Comparison of ENCODE assay signal across 8 mouse cellular contexts in the genomic region with DNA sequence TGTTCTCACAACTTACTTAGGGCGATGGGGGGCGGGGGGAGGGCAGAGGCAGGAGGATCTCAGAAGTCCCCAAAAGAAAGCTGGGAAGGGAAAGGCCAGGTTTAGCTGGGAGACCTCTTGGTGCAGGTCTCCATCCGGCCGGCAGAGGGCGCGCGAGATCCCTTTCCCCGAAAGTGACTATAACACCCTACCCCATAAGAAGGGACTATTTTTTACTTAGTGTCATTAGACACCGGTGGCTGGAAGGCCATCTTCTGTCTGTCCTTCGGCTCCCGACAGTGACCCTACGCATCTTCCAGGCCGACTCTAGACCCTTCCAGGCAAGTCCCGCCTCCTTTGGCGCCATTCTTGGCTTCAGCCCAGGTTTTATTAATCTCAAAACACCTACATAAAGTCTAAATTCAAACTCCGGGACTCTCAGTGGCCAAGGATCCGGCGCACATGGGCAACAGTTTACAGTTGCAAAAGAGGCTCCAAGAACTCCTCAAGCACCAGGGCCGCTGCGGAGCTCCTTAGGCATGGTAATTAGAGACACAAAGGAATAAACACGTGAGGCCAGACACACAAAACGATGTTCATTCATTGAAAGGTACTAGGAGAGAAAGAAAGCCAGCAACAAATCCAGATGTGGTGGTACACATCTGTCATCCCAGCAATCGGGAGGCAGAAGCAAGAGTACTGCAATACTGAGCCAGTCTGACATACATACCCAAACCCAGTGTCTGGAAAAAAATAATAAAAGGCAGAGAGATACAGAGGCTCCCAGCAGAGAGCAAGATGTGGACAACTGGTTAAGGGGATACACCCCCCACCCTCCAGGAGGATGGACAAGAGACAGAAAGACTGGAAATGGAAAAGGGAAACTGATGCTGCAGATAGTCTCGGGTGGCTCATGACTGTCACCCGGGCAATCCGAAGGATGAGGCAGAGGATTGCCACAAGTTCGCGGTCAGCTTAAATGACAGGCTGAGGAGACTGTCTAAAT. TPM values are rescaled to one million over a fixed set of nuclear protein-coding genes. Genes with fewer than 3 reads are reported as not detected.
DNase-seq lines count a peak whose midpoint lies in the region; ATAC-seq and TF ChIP-seq lines count a peak whose summit lies in the region.

Gene Kcna7, plus strand, starts transcription at position 563 of the 985 bp plus-strand sequence.

- H3K9ac ChIP-seq in forebrain, embryonic 11.5 days (ENCODE audit: low read length) = no peak within 1 kb of the TSS; the same call in 1 of the 2 replicates
- peak within 1 kb of the TSS; percentile 52 for H3K9ac ChIP-seq in heart, embryonic 16.5 days (ENCODE audit: low read length)
- no peak within 1 kb of the TSS for H3K9ac ChIP-seq in liver, embryonic 12.5 days
- H3K9ac ChIP-seq in stomach, embryonic 16.5 days (ENCODE audit: low read length) = peak within 1 kb of the TSS; percentile 66

- no peaks in the 10 kb centered on the region; the same call in 1 of the 2 replicates for H3K4me1 ChIP-seq in brown adipose tissue, adult 24 weeks (ENCODE audit: control insufficient read depth, insufficient read depth, insufficient read length, low read length)
- H3K4me1 ChIP-seq in forebrain, embryonic 11.5 days (replicated peaks; ENCODE audit: control insufficient read depth, insufficient read depth, low read length) = peaks cover 2% of the 10 kb centered on the region; the same call in 1 of the 2 replicates
- H3K4me1 ChIP-seq in heart, embryonic 16.5 days (ENCODE audit: control insufficient read depth, insufficient read depth, low read length) = peaks cover 11% of the 10 kb centered on the region
- H3K4me1 ChIP-seq in liver, embryonic 12.5 days = peaks cover 8% of the 10 kb centered on the region; the same call in 1 of the 2 replicates
- H3K4me1 ChIP-seq in stomach, embryonic 16.5 days (ENCODE audit: control insufficient read depth, insufficient read depth, low read length) = 0 out of 2 replicates have a peak, but pooled peaks cover 6% of the 10 kb centered on the region

- 13% methylated on average over 28 of the region's 28 CpGs for WGBS in forebrain, embryonic 11.5 days
- WGBS in heart, embryonic 16.5 days = 12% methylated on average over 28 of the region's 28 CpGs
- 10% methylated on average over 28 of the region's 28 CpGs for WGBS in liver, embryonic 12.5 days (ENCODE audit: insufficient replicate concordance)
- WGBS in stomach, embryonic 16.5 days = 11% methylated on average over 28 of the region's 28 CpGs

- no peak within 1 kb of the TSS for H3ac ChIP-seq in myocyte (ENCODE audit: control insufficient read depth, insufficient read length)

- H3K9me3 ChIP-seq in forebrain, embryonic 11.5 days (ENCODE audit: control insufficient read depth, low read length) = no peaks in the 10 kb centered on the region
- H3K9me3 ChIP-seq in heart, embryonic 16.5 days (replicated peaks; ENCODE audit: control insufficient read depth, low read length) = no peaks in the 10 kb centered on the region
- no peaks in the 10 kb centered on the region for H3K9me3 ChIP-seq in liver, embryonic 12.5 days (replicated peaks)
- H3K9me3 ChIP-seq in stomach, embryonic 16.5 days (replicated peaks; ENCODE audit: control insufficient read depth, low read length) = no peaks in the 10 kb centered on the region

- no peak for TF ChIP-seq POLR2A in myocyte (IDR thresholded peaks at IDR 0.05; ENCODE audit: insufficient read length, low read depth)

- no peaks in the 10 kb centered on the region for H3K79me2 ChIP-seq in myocyte (ENCODE audit: control insufficient read depth, insufficient read depth)

- peak within 1 kb of the TSS; percentile 68 for H3K4me3 ChIP-seq in brown adipose tissue, adult 24 weeks (ENCODE audit: insufficient read depth, low read depth, low read length)
- H3K4me3 ChIP-seq in forebrain, embryonic 11.5 days (ENCODE audit: low read depth, low read length) = peak within 1 kb of the TSS; percentile 18
- H3K4me3 ChIP-seq in heart, embryonic 16.5 days (ENCODE audit: low read length) = peak within 1 kb of the TSS; percentile 56
- H3K4me3 ChIP-seq in liver, embryonic 12.5 days = peak within 1 kb of the TSS; percentile 41
- peak within 1 kb of the TSS; percentile 6 for H3K4me3 ChIP-seq in myocyte
- H3K4me3 ChIP-seq in stomach, embryonic 16.5 days (replicated peaks; ENCODE audit: low read length) = peak within 1 kb of the TSS; percentile 49

- peaks cover 49% of the 10 kb centered on the region for H3K27me3 ChIP-seq in forebrain, embryonic 11.5 days (ENCODE audit: control insufficient read depth, insufficient read depth, low read length)
- peaks cover 51% of the 10 kb centered on the region for H3K27me3 ChIP-seq in heart, embryonic 16.5 days (ENCODE audit: control insufficient read depth, insufficient read depth, low read length)
- H3K27me3 ChIP-seq in liver, embryonic 12.5 days (replicated peaks) = peaks cover 73% of the 10 kb centered on the region
- H3K27me3 ChIP-seq in myocyte (ENCODE audit: control insufficient read depth, insufficient read depth, insufficient read length) = peaks cover 21% of the 10 kb centered on the region
- H3K27me3 ChIP-seq in stomach, embryonic 16.5 days (ENCODE audit: control insufficient read depth, insufficient read depth, low read length) = peaks cover 47% of the 10 kb centered on the region

- H3K36me3 ChIP-seq in forebrain, embryonic 11.5 days (ENCODE audit: control insufficient read depth, insufficient read depth, low read length) = no peaks in the 10 kb centered on the region
- no peaks in the 10 kb centered on the region for H3K36me3 ChIP-seq in heart, embryonic 16.5 days (ENCODE audit: control insufficient read depth, insufficient read depth)
- no peaks in the 10 kb centered on the region for H3K36me3 ChIP-seq in liver, embryonic 12.5 days
- no peaks in the 10 kb centered on the region for H3K36me3 ChIP-seq in myocyte (ENCODE audit: control insufficient read depth, insufficient read depth)
- H3K36me3 ChIP-seq in stomach, embryonic 16.5 days (ENCODE audit: control insufficient read depth, insufficient read depth, low read length) = no peaks in the 10 kb centered on the region

- peak within 1 kb of the TSS; percentile 34; the same call in 1 of the 2 replicates for H3K4me2 ChIP-seq in forebrain, embryonic 11.5 days (ENCODE audit: low read depth, low read length, severe bottlenecking)
- H3K4me2 ChIP-seq in heart, embryonic 16.5 days (ENCODE audit: low read depth, low read length) = peak within 1 kb of the TSS; percentile 77
- H3K4me2 ChIP-seq in liver, embryonic 12.5 days = peak within 1 kb of the TSS; percentile 63
- H3K4me2 ChIP-seq in myocyte (ENCODE audit: low read depth) = peak within 1 kb of the TSS; percentile 67
- peak within 1 kb of the TSS; percentile 75 for H3K4me2 ChIP-seq in stomach, embryonic 16.5 days (ENCODE audit: low read depth, low read length)

- H3K27ac ChIP-seq in brown adipose tissue, adult 24 weeks (replicated peaks; ENCODE audit: low read depth, low read length) = no peak within 1 kb of the TSS
- no peak within 1 kb of the TSS for H3K27ac ChIP-seq in forebrain, embryonic 11.5 days (ENCODE audit: low read depth, low read length)
- no peak within 1 kb of the TSS for H3K27ac ChIP-seq in heart, embryonic 16.5 days (ENCODE audit: low read length)
- H3K27ac ChIP-seq in liver, embryonic 12.5 days = no peak within 1 kb of the TSS
- H3K27ac ChIP-seq in stomach, embryonic 16.5 days (ENCODE audit: low read length) = no peak within 1 kb of the TSS

- ATAC-seq in forebrain, embryonic 11.5 days (replicated peaks; ENCODE audit: low FRiP score) = no peak; the same call in 1 of the 2 replicates
- peak; percentile 42; the same call in 1 of the 2 replicates for ATAC-seq in heart, embryonic 16.5 days (replicated peaks; ENCODE audit: extremely low read depth, insufficient read depth, low FRiP score)
- ATAC-seq in liver, embryonic 12.5 days = peak; percentile 53
- ATAC-seq in stomach, embryonic 16.5 days (ENCODE audit: insufficient read depth, low FRiP score) = peak; percentile 20; the same call in 1 of the 2 replicates

- DNase-seq in CD8-positive naive resting alpha-beta T cell, adult 2 months (ENCODE audit: low read depth in 2 of 2, low spot score in 2 of 2) = peak; percentile 65 to 66
- peak; percentile 67 for DNase-seq in forebrain, embryonic 11.5 days (ENCODE audit: low spot score)
- DNase-seq in kidney, postnatal 10 days = peak; percentile 87

TF ChIP-seq in myocyte, 11 proteins besides CTCF, POLR2A, EP300 and RAD21:
- TF ChIP-seq MYOD1 (IDR thresholded peaks at IDR 0.05; ENCODE audit: control insufficient read depth in 1 of 3, insufficient read length in 2 of 3, low read depth in 2 of 3) (no peak), E2F4 (IDR thresholded peaks at IDR 0.05; ENCODE audit: insufficient read depth) (no peak), SRF (IDR thresholded peaks at IDR 0.05; ENCODE audit: control insufficient read depth, insufficient read length, low read depth) (no peak), TCF12 (IDR thresholded peaks at IDR 0.05; ENCODE audit: insufficient read depth, poor library complexity, severe bottlenecking) (no peak), MYOG (IDR thresholded peaks at IDR 0.05; ENCODE audit: control insufficient read depth in 1 of 3, insufficient read depth in 1 of 3, insufficient read length in 2 of 3, low read depth in 2 of 3) (no peak), CEBPB (IDR thresholded peaks at IDR 0.05; ENCODE audit: insufficient read depth, poor library complexity, severe bottlenecking) (no peak), MAX (IDR thresholded peaks at IDR 0.05; ENCODE audit: low read depth) (no peak), TCF3 (IDR thresholded peaks at IDR 0.05; ENCODE audit: insufficient read length, low read depth) (no peak), USF1 (IDR thresholded peaks at IDR 0.05; ENCODE audit: low read depth) (no peak), REST (IDR thresholded peaks at IDR 0.05; ENCODE audit: insufficient read depth, insufficient read length) (no peak), POLR2AphosphoS2 (IDR thresholded peaks at IDR 0.05; ENCODE audit: insufficient read length, low read depth) (no peak)
TF ChIP-seq in myocyte: peak in this region for 0.

RNA-seq across cellular contexts. Expression of gene Kcna7, which starts in this region (rescaled TPM):
- polyA plus RNA-seq in brown adipose tissue, adult 24 weeks (2012; ENCODE audit: insufficient read depth, insufficient read length, missing spikeins) = 1.0 TPM in 1 of 2 replicates, not detected in the other
- polyA plus RNA-seq in forebrain, embryonic 11.5 days (2014; fragmentation: Nextera tagmentation; extraction: Ambion mirVana) = not detected in 2 replicates
- 0.25 and 0.27 TPM in 2 replicates for polyA plus RNA-seq in heart, embryonic 16.5 days (2015; fragmentation: Nextera tagmentation; extraction: Ambion mirVana)
- 0.05 and 0.10 TPM in 2 replicates for polyA plus RNA-seq in liver, embryonic 12.5 days (2016; fragmentation: Nextera tagmentation; extraction: Ambion mirVana)
- 0.65 TPM for polyA plus RNA-seq in myocyte (2012; fragmentation: generic; extraction: Trizol)
- polyA plus RNA-seq in stomach, embryonic 16.5 days (2015; fragmentation: Nextera tagmentation; extraction: Ambion mirVana) = 0.09 TPM in 1 of 2 replicates, not detected in the other

Comparison
In these comparisons a context has a peak if more than half of its experiments do, and no peak if none do; other contexts are left out.
1. Peak in DNase-seq, H3K4me3 ChIP-seq and H3K4me2 ChIP-seq in forebrain, embryonic 11.5 days; RNA of the gene not detected or under 1 TPM.
2. Peak in ATAC-seq, H3K4me3 ChIP-seq, H3K9ac ChIP-seq and H3K4me2 ChIP-seq in heart, embryonic 16.5 days; RNA of the gene not detected or under 1 TPM.
3. Peak in ATAC-seq, H3K4me3 ChIP-seq and H3K4me2 ChIP-seq in liver, embryonic 12.5 days; RNA of the gene not detected or under 1 TPM.
4. Peak in ATAC-seq, H3K4me3 ChIP-seq, H3K9ac ChIP-seq and H3K4me2 ChIP-seq in stomach, embryonic 16.5 days; RNA of the gene not detected or under 1 TPM.
5. H3K4me3 ChIP-seq: peak in every context shown above with its lines; median percentile 68 in brown adipose tissue, adult 24 weeks; 56 in heart, embryonic 16.5 days; 49 in stomach, embryonic 16.5 days; 41 in liver, embryonic 12.5 days; 18 in forebrain, embryonic 11.5 days; 6 in myocyte.